Mouse (Mus musculus) megakaryocyte-erythroid progenitor cell, adult 5-6 weeks (primary cell): ENCODE measurements around the gene Ankrd10. TPM values are rescaled to one million over a fixed set of nuclear protein-coding genes. Genes with fewer than 3 reads are reported as not detected.
"Not testable (repeated sequence)": the region's sequence is repeated elsewhere in the genome, so short reads cannot be mapped to it uniquely, and the experiment has no call there.

ENCODE experiments used
- ATAC-seq: replicated peaks from 2 replicates; pipeline ENCODE4 v1.8.0; 2016; ENCODE audit warnings: mild to moderate bottlenecking, inconsistent platforms; ENCODE audit not compliant: severe bottlenecking, poor library complexity, low FRiP score, low TSS enrichment
- total RNA-seq, 2 experiments: library from RNA; stranded (forward) in 1 of 2; stranded (reverse) in 1 of 2; fragments of 200-1000, 215-1000 nt in 1 of 2; fragments of >200 nt in 1 of 2; fragmentation: Nextera tagmentation in 1 of 2; gene quantifications; 2 replicates each; pipeline ENCODE4 v1.2.3; 2014 to 2017

The Ankrd10 gene
- total RNA-seq, 2 experiments from 2014 or later: 43.0 to 75.0 TPM

GRCm38 (mm10) chr8:11616294-11616693 is 19.3 kb downstream of the Ankrd10 start:
- peak; percentile 88 for ATAC-seq

DNA sequence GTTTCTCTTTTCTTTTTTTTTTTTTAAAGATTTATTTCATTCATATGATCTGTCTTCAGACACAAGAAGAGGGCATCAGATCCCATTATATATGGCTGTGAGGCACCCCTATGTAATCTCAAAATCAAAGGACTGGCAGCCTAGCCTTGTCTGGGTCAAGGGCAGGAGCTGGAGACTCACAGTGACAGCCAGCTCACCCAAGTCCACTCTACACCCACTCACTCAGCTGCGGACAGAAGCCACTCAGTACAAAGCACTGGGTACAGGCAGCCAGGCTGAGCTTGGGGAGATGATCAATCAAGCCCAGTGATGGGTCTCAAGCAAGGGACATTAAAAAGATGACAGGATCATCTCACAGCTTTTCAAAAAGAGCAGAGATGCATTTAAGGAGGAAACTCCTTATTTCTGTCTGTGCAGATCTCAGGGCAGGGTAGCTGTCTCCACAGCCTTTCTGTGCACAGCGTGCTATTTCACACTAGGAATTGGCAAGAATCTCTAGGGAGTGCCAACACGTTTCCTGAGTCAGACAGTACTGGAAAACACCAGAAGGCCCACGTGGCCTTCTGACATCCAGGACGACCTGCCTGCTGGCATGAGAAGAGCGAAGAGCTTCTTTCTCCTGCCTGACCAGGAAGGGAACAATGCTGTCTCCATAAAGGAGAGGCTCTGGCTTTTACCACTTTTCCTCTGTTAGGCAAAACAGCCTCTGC is 21.3 kb downstream of the Ankrd10 start:
- no peak for ATAC-seq

DNA sequence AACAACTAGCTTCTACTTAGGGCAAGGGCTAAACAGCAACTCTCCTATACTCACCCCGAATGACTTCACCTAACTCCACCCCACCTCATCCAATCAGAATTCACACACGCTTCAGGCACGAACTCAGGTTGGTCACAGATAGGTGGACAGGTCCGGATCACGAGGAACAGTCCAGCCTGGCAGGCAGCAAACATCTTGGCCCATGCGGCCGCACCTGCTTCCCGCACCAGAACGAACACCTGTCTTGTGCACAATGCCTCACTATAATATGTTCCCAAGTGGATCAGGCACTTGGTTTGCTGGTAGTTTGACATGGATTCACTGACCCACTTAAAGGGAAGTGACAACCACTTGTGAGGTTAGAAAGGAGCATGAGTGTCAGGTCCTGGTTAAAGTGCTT is 26.7 kb downstream of the Ankrd10 start:
- ATAC-seq: no peak

- peak; percentile 93 for ATAC-seq
Observed at GRCm38 (mm10) chr8:11602006-11602680, 33.4 kb downstream of the Ankrd10 start.

DNA sequence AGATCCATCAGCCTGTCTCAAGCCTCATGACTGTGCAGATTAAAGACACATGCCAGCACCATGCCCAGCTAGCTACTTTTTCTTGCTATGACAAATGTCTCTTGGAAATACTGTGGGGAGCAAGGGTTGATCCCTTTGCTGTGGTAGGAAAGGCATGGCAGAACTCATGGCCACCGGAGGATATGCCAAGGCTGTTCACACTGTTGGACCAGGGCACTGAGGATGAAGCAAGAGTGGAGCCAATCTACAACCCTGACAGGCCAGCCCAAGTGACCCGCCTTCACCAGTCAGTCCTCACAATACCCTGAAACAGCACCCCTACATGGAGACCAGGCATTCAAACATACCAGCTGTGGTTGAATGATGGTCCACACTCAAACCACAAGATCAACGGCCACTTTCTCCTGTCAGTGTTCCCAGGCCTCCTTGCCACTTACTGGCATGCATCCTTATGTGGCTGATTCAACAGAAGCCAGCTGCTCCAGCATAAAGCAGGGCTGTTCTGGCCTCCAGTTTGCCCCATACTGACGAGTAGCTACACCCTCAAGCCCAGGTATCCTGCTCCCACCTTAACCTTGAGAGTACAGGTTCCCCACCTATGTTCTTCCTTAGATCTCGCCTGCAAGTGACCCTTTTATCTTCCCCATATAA is 35.1 kb downstream of the Ankrd10 start:
- ATAC-seq: no peak

DNA sequence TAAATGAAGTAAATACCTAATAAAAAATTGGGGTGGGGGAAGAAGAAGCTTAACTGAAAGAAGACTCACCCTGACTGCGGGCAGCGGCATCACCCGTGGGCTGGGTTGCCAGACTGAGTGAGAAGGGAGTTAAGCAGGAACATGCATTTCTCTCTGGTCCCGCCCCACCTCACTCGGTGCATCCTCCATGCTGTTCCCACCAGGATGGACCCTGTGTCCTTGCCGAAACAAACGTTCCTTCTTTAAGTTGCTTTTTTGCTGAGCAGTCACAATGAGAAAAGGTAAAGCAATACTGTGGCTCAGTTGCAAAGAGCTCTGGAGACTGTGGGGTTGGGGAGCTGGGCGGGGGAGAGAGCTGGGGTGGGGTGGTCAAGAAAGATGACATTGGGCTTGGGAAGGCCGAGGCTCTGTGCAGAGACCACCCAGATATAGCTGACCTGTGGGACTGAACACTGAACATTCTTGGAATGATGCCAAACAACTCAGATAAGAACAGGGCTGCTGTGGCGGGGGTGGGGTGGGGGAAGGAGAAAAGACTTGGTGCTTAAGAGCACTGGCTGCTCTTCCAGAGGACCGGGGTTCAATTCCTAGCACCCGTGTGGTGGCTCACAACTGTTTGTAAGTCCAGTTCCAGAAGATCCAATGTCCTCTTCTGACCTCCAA is 42.2 kb downstream of the Ankrd10 start:
- no peak for ATAC-seq

DNA sequence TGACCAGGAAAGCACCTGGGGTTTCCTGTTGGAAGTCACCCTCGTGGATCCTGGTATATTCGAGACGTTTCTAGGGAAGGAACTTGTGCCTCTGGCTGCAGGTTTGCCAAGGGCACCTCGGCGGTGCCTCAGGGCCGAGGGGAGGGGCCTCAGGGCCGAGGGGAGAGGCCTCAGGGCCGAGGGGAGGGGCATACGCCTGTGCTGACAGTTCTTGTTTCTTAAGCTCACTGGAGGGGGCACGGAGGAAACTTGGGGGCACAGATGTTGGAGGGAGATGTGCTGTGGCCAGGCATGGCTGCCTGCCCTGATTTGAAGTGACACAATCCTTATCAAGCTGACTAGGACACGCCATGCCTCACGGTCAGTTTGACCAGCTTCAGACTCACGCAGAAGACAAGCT is 43.3 kb downstream of the Ankrd10 start:
- peak; percentile 96 for ATAC-seq

- no peak for ATAC-seq
Observed at GRCm38 (mm10) chr8:11591837-11592236, 43.7 kb downstream of the Ankrd10 start.

DNA sequence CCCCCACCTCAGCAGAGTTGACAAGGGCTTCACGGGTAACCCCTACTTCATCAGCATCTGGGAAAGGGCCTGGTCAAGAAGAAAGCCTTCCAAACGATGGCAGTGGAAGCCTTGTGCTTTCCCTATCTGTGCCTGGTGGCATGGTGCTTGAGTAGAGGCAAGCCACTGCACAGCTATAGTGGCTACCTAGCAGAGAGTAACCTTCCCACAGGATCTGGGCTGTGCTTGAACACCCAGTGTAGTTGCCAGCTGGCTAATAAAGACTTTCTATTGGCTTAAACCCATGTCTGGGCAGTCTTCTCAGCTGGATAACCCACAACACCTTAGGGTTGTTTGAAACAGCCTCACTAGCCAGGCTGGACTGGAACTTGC is 49.2 kb downstream of the Ankrd10 start:
- no peak for ATAC-seq

GRCm38 (mm10) chr8:11585513-11586373 is 49.8 kb downstream of the Ankrd10 start:
- ATAC-seq: peak; percentile 45; the same call in 1 of the 2 replicates

- 0 out of 2 replicates have a peak, but pooled peaks have one; percentile 5 for ATAC-seq
Observed at GRCm38 (mm10) chr8:11575604-11576384, 59.8 kb downstream of the Ankrd10 start.

DNA sequence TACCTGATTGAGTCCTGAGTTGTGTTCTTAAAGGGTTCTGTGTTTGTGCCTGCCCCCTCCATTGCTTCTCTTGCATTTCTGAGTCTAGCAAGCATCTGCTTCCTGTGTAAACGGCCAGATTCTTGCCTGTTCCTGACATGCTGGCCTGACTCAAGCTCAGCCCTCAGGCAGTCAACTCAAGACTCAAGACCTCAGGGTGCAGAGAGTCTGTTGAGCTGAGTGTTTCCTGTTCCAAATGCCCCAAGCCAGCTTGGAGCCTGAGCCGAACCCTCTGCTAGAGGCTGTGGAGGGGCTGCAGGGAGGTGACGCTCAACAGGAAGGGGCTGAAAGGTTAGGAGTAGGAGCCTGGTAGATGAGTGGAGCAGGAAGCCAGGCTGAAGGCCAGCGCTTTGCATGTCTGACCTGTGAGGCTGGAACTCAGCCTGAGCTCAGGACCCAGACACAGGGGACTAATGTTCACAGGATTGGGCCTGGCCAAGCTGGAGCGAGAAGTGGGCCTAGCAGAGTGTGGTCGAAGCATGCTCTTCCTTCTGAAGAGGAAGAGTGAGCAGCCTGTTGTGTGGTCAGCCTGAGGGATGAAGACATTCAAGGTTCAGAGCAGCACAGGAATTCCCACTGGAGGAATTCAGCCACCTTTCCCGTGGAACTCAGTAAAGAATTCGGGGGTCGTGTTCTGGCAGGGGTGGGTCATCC is 60.5 kb downstream of the Ankrd10 start:
- ATAC-seq: no peak

DNA sequence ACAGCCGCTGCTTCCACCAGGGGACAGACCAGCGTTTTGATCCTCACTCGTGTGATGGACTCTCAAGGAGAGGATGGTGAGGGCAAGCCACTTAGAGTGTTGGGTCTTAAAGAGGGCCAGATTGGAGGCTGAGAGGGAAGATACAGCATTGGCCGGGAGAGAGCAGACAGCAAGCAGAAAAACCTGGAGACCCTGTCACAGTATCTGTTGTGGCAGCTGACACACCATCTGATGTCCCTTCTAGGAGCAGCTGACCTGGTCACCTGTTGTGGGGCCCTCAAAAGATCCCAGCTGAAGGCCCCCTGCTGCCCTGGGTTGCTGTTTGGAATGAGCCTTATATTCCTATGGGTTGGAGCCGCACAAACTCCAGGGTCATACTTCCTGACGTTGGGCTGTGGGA is 63.1 kb downstream of the Ankrd10 start:
- ATAC-seq: no peak

GRCm38 (mm10) chr8:11571950-11572349 is 63.6 kb downstream of the Ankrd10 start:
- ATAC-seq: no peak

DNA sequence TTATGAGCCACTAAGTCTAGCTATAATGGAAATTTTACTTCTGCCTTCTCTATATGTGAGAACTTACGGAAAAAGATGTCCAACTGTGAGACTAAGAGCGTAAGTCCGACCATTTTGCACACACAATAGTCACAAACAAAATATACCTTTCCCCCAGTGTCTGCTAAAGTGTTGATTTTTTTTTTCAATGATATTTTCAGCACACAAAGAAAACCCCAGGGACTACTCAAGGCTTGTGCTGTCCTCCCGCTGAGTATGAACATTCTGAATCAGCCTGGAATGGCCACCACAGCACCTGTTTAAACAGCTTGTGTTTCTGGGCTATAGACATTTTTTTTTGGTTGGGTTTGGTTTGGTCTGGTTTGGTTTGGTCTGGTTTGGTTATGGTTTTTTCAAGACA is 64.8 kb downstream of the Ankrd10 start:
- ATAC-seq: no peak

GRCm38 (mm10) chr8:11569260-11570097 is 66.1 kb downstream of the Ankrd10 start:
- ATAC-seq: no peak

- ATAC-seq: not testable (repeated sequence)
Observed at GRCm38 (mm10) chr8:11568193-11568592, 67.4 kb downstream of the Ankrd10 start.
